Mouse (Mus musculus) CH12.LX (cell line): ENCODE measurements around the gene Zfp687. TPM values are rescaled to one million over a fixed set of nuclear protein-coding genes. Genes with fewer than 3 reads are reported as not detected.

ENCODE experiments used
- DNase-seq: peaks from one replicate; pipeline ENCODE4 v3.0.0-alpha.2; 2013; ENCODE audit errors: extremely low read depth
- H3K27ac ChIP-seq: 2 replicates; pipeline ENCODE4 v1.5.1; 2012; ENCODE audit warnings: low read depth, mild to moderate bottlenecking, control low read depth, moderate library complexity; ENCODE audit not compliant: insufficient read depth
- H3K27me3 ChIP-seq: replicated peaks from 2 replicates; pipeline ENCODE3; 2012; ENCODE audit warnings: inconsistent platforms
- H3K36me3 ChIP-seq, 2 experiments: replicated peaks in 1 of 2; 2 replicates each; pipeline versions ENCODE3 to v1.6.1; 2012; ENCODE audit warnings: inconsistent platforms in 1 of 2, low read length in 1 of 2, mild to moderate bottlenecking in 1 of 2, mixed read lengths in 1 of 2, moderate library complexity in 1 of 2; ENCODE audit not compliant: control insufficient read depth in 1 of 2, insufficient read depth in 1 of 2
- H3K4me1 ChIP-seq, 2 experiments: 2 replicates each; pipeline ENCODE4 v1.6.1; 2012; ENCODE audit warnings: inconsistent platforms in 1 of 2, moderate library complexity in 1 of 2; ENCODE audit not compliant: insufficient read depth in 2 of 2, control insufficient read depth in 1 of 2
- H3K4me2 ChIP-seq: 2 replicates; pipeline ENCODE4 v1.6.1; 2012; ENCODE audit warnings: low read depth, mild to moderate bottlenecking, control low read depth; ENCODE audit not compliant: poor library complexity, insufficient read depth, severe bottlenecking
- H3K4me3 ChIP-seq, 3 experiments: fragments of 150-350 bp in 1 of 3; sonication (generic) in 1 of 3; replicated peaks in 1 of 3; 2 replicates each; pipeline versions ENCODE3 to v1.5.1; 2011 to 2012; ENCODE audit warnings: low read depth in 2 of 3, low read length in 2 of 3, mild to moderate bottlenecking in 2 of 3, moderate library complexity in 2 of 3, control low read depth in 1 of 3, improper control_type of control experiment in 1 of 3, inconsistent platforms in 1 of 3, mixed read lengths in 1 of 3; ENCODE audit not compliant: poor library complexity in 1 of 3
- H3K79me2 ChIP-seq: replicated peaks from 2 replicates; pipeline ENCODE4 v1.6.1; 2012; ENCODE audit warnings: mild to moderate bottlenecking, moderate library complexity; ENCODE audit not compliant: control insufficient read depth, poor library complexity, insufficient read depth, severe bottlenecking; ENCODE audit errors: extremely low read depth
- H3K9ac ChIP-seq: 2 replicates; pipeline ENCODE4 v1.6.1; 2012; ENCODE audit warnings: low read depth, mild to moderate bottlenecking, control low read depth, moderate library complexity; ENCODE audit not compliant: insufficient read depth
- H3K9me3 ChIP-seq: replicated peaks from 2 replicates; pipeline ENCODE3; 2012; ENCODE audit warnings: low read length, inconsistent platforms, mixed read lengths
- CHD2 ChIP-seq: IDR thresholded peaks from 2 replicates; pipeline ENCODE4 v1.6.1; 2011; ENCODE audit warnings: low read length, improper control_type of control experiment
- CTCF ChIP-seq, 2 experiments: IDR thresholded peaks in 1 of 2; conservative IDR thresholded peaks in 1 of 2; 2 replicates each; pipeline ENCODE4 v1.5.1; 2011 to 2012; ENCODE audit warnings: low read depth in 2 of 2, low read length in 2 of 2, improper control_type of control experiment in 1 of 2, inconsistent platforms in 1 of 2, mild to moderate bottlenecking in 1 of 2, moderate library complexity in 1 of 2
- ELF1 ChIP-seq: IDR thresholded peaks from 2 replicates; pipeline ENCODE4 v1.6.1; 2014; ENCODE audit warnings: low read depth, mild to moderate bottlenecking, inconsistent platforms, low read length, improper control_type of control experiment
- EP300 ChIP-seq: IDR thresholded peaks from 2 replicates; pipeline ENCODE4 v1.6.1; 2011; ENCODE audit warnings: low read length, improper control_type of control experiment
- ETS1 ChIP-seq: conservative IDR thresholded peaks from 2 replicates; pipeline ENCODE4 v1.6.1; 2012; ENCODE audit warnings: low read depth, mild to moderate bottlenecking, inconsistent platforms, low read length, improper control_type of control experiment, moderate library complexity
- GABPA ChIP-seq: IDR thresholded peaks from 2 replicates; pipeline ENCODE4 v1.6.1; 2012; ENCODE audit warnings: low read depth, low read length, improper control_type of control experiment, inconsistent platforms; ENCODE audit not compliant: insufficient replicate concordance
- IRF4 ChIP-seq: IDR thresholded peaks from 2 replicates; pipeline ENCODE4 v1.6.1; 2014; ENCODE audit warnings: low read depth, mild to moderate bottlenecking, inconsistent platforms, low read length, improper control_type of control experiment
- JUN ChIP-seq: IDR thresholded peaks from 2 replicates; pipeline ENCODE4 v1.6.1; 2011; ENCODE audit warnings: low read depth, mild to moderate bottlenecking, low read length, improper control_type of control experiment, moderate library complexity; ENCODE audit not compliant: insufficient read depth
- MAX ChIP-seq: IDR thresholded peaks from 2 replicates; pipeline ENCODE4 v1.6.1; 2011; ENCODE audit warnings: low read length, improper control_type of control experiment
- MAZ ChIP-seq: IDR thresholded peaks from 2 replicates; pipeline ENCODE4 v1.6.1; 2012; ENCODE audit warnings: low read depth, mild to moderate bottlenecking, inconsistent platforms, low read length, improper control_type of control experiment, moderate library complexity
- PAX5 ChIP-seq: IDR thresholded peaks from 2 replicates; pipeline ENCODE4 v1.6.1; 2012; ENCODE audit warnings: low read length, inconsistent platforms, mixed read lengths
- POLR2A ChIP-seq: IDR thresholded peaks from 2 replicates; pipeline ENCODE4 v1.6.1; 2011; ENCODE audit warnings: low read depth, mild to moderate bottlenecking, improper control_type of control experiment, low read length
- RAD21 ChIP-seq: IDR thresholded peaks from 2 replicates; pipeline ENCODE4 v1.6.1; 2011; ENCODE audit warnings: low read depth, mild to moderate bottlenecking, low read length, improper control_type of control experiment, moderate library complexity
- RCOR1 ChIP-seq: conservative IDR thresholded peaks from 2 replicates; pipeline ENCODE4 v1.6.1; 2012; ENCODE audit warnings: low read depth, mild to moderate bottlenecking, inconsistent platforms, low read length, improper control_type of control experiment
- TBP ChIP-seq: conservative IDR thresholded peaks from 2 replicates; pipeline ENCODE4 v1.6.1; 2011; ENCODE audit warnings: low read depth, low read length, improper control_type of control experiment
- ZMIZ1 ChIP-seq: IDR thresholded peaks from 2 replicates; pipeline ENCODE4 v1.6.1; 2012; ENCODE audit warnings: low read depth, mild to moderate bottlenecking, inconsistent platforms, low read length, improper control_type of control experiment
- dilution Hi-C: fragments of 300-500 bp; cut with MboI; formaldehyde crosslinking; loops from 2 replicates; pipeline ENCODE4 v1.14.3; 2020; ENCODE audit warnings: low sequenced_read_pairs; ENCODE audit not compliant: extremely low pct_unique_long_range_greater_than_20kb, extremely low pct_ligation_motif_present
- in situ Hi-C: fragments of 300-500 bp; cut with MboI; formaldehyde crosslinking; loops from 3 replicates; pipeline ENCODE4 v1.14.3; 2019; ENCODE audit warnings: low sequenced_read_pairs, low pct_ligation_motif_present, low pct_unique_long_range_greater_than_20kb, mixed read lengths
- polyA plus RNA-seq: library from polyadenylated mRNA; unstranded; fragments of >175 nt; gene quantifications from 2 replicates; pipeline ENCODE4 v1.2.1, GENCODE M21; 2012; ENCODE audit warnings: low read depth; ENCODE audit not compliant: insufficient read length
- total RNA-seq, 2 experiments: library from RNA; depleted of rRNA; stranded (reverse); fragments of 300-350 nt in 1 of 2; fragments of >200 nt in 1 of 2; gene quantifications; 2 replicates each; pipeline ENCODE4 v1.2.3; 2012 to 2014

The Zfp687 gene
- total and polyA plus RNA-seq, 3 experiments, result 4.2 to 13.5 (median 10.8) TPM

DNA sequence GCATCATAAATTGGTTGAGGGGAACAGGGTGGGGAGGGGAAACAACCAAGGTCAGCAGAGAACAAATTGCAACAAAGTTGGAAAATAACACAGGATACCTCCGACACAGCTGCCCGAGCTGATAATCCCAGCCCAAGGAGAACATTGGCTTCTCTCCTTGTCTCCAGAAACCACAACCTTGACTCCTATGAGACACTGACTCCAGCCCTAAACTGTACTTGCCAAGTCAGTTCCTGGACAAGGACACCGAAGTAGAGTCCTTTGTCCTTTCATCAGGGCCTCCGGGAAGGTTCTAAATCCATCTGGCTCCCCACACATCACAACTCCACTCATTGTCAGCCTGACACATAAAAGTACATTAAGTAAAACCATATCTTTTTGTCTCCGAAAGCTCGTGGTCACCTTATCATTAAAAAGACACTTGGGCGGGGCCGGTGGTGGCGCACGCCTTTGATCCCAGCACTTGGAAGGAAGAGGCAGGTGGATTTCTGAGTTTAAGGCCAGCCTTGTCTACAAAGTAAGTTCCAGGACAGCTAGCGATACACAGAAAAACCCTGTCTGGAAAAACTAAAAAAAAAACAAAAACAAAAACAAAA is 31.3 kb upstream of the Zfp687 start:
- no peak for DNase-seq
- Histone ChIP-seq H3K79me2 (peaks cover 8% of the 10 kb centered on the region), H3K27ac (no peak overlapping the region), H3K36me3 (no peaks in the 10 kb centered on the region), H3K4me3 (no peak overlapping the region), H3K4me2 (no peak overlapping the region), H3K9ac (no peak overlapping the region), H3K9me3 (no peaks in the 10 kb centered on the region), H3K27me3 (peaks cover 3% of the 10 kb centered on the region), H3K4me1 (peaks cover 2 to 7% of the 10 kb centered on the region in 2 experiments; a peak in 3 of 4 replicates)
- in situ Hi-C loops (no loop called here), dilution Hi-C loops (no loop called here)
- TF ChIP-seq MAX (no peak), ZMIZ1 (no peak), CHD2 (no peak), TBP (no peak), RCOR1 (no peak), JUN (no peak), RAD21 (no peak), POLR2A (no peak), EP300 (no peak), PAX5 (no peak), ELF1 (no peak), MAZ (no peak), GABPA (no peak), ETS1 (no peak), CTCF (conservative IDR thresholded peaks at IDR 0.05 in 1 of 2, IDR thresholded peaks at IDR 0.05 in 1 of 2; ENCODE audit: low read depth in 2 of 2, low read length in 2 of 2) (no peak)

- dilution Hi-C loops, result no loop called here
- peaks cover 2 to 17% of the 10 kb centered on the region in 2 experiments; a peak in 3 of 4 replicates for H3K4me1 ChIP-seq
- no peak for DNase-seq
- peaks cover 5 to 20% of the 10 kb centered on the region in 2 experiments for H3K36me3 ChIP-seq
- H3K27me3 ChIP-seq, result no peaks in the 10 kb centered on the region
- peaks cover 39% of the 10 kb centered on the region for H3K79me2 ChIP-seq
- H3K27ac ChIP-seq, result no peak overlapping the region
- TF ChIP-seq MAZ, result no peak
- no peak for TF ChIP-seq IRF4
- no peak overlapping the region for H3K9ac ChIP-seq
- no peaks in the 10 kb centered on the region for H3K9me3 ChIP-seq
- in situ Hi-C loops, result no loop called here
- H3K4me3 ChIP-seq, result no peak overlapping the region
- no peak overlapping the region for H3K4me2 ChIP-seq
These were observed 28.0 kb upstream of the Zfp687 start for GRCm38 (mm10) chr3:95043251-95043650.
